Mouse (Mus musculus) cerebellum, adult 2 months (tissue): ENCODE results near the gene Frat2.

Experiments used
- CTCF ChIP-seq: fragments of 200-500 bp; IDR thresholded peaks from 2 replicates; pipeline ENCODE4 v1.5.1; 2011; ENCODE audit warnings: low read depth, mild to moderate bottlenecking, control low read depth, low read length, moderate library complexity, borderline replicate concordance; ENCODE audit not compliant: insufficient read depth
- POLR2A ChIP-seq: fragments of 200-500 bp; IDR thresholded peaks from 2 replicates; pipeline ENCODE4 v1.6.1; 2011; ENCODE audit warnings: low read length, control low read depth, borderline replicate concordance; ENCODE audit not compliant: insufficient read depth

- TF ChIP-seq CTCF (no peak), POLR2A (no peak)
Measured at GRCm38 (mm10) chr19:41830106-41831031, 17.6 kb downstream of the Frat2 start.
